Mouse (Mus musculus) stomach, postnatal 0 days (tissue): Measurements from ENCODE around the gene Itgax.

ENCODE experiments used
- CTCF ChIP-seq: IDR thresholded peaks from 2 replicates; pipeline ENCODE4 v1.5.1; 2016; ENCODE audit warnings: antibody characterized with exemption, low read depth, mild to moderate bottlenecking, moderate library complexity
- EP300 ChIP-seq: optimal IDR thresholded peaks from 2 replicates; pipeline ENCODE3; 2016; ENCODE audit warnings: antibody characterized with exemption

GRCm38 (mm10) chr7:128139611-128140010, 10.3 kb downstream of the Itgax start:
- TF ChIP-seq CTCF, result no peak
- no peak for TF ChIP-seq EP300
